Mouse (Mus musculus): ENCODE data around the gene Susd2.

- TF ChIP-seq CTCF (IDR thresholded peaks at IDR 0.05) (no peak), POLR2A (IDR thresholded peaks at IDR 0.05; ENCODE audit: insufficient read depth, low read depth, low read length) (no peak), EP300 (IDR thresholded peaks at IDR 0.05; ENCODE audit: insufficient read depth, low read depth, low read length) (no peak)
Measured at GRCm38 (mm10) chr10:75635019-75635692, 8.7 kb downstream of the Susd2 start.

Data from heart, adult 2 months (tissue).